Mouse (Mus musculus) stomach, embryonic 14.5 days (tissue): ENCODE measurements around the gene Lcat. TPM values are rescaled to one million over a fixed set of nuclear protein-coding genes. Genes with fewer than 3 reads are reported as not detected.

Source experiments
- ATAC-seq: fragments of 200-750 bp; cut with Nextera tagmentation; 2 replicates; pipeline ENCODE4 v1.8.0; 2017; ENCODE audit warnings: low read depth, moderate TSS enrichment; ENCODE audit not compliant: insufficient number of reproducible peaks, insufficient read depth, low FRiP score
- H3K27ac ChIP-seq: fragments of 300-500 bp; sonication (generic); 2 replicates; pipeline ENCODE4 v1.5.1; 2014; ENCODE audit warnings: mild to moderate bottlenecking, low read length, moderate library complexity, mixed read lengths
- H3K27me3 ChIP-seq: fragments of 300-500 bp; sonication (generic); 2 replicates; pipeline ENCODE4 v1.6.1; 2014; ENCODE audit warnings: low read length, control low read depth, mixed read lengths; ENCODE audit not compliant: control insufficient read depth, insufficient read depth
- H3K36me3 ChIP-seq: fragments of 300-500 bp; sonication (generic); 2 replicates; pipeline ENCODE4 v1.6.1; 2014; ENCODE audit warnings: mild to moderate bottlenecking, control low read depth, low read length, moderate library complexity, mixed read lengths; ENCODE audit not compliant: control insufficient read depth, insufficient read depth
- H3K4me1 ChIP-seq: fragments of 300-500 bp; sonication (generic); 2 replicates; pipeline ENCODE4 v1.6.1; 2014; ENCODE audit warnings: low read length, control low read depth, mixed read lengths; ENCODE audit not compliant: control insufficient read depth, insufficient read depth
- H3K4me2 ChIP-seq: fragments of 300-500 bp; sonication (generic); replicated peaks from 2 replicates; pipeline ENCODE4 v1.6.1; 2014; ENCODE audit warnings: low read depth, low read length, control low read depth
- H3K4me3 ChIP-seq: fragments of 300-500 bp; sonication (generic); 2 replicates; pipeline ENCODE4 v1.5.1; 2014; ENCODE audit warnings: low read depth, low read length, control low read depth
- H3K9ac ChIP-seq: fragments of 300-500 bp; sonication (generic); replicated peaks from 2 replicates; pipeline ENCODE4 v1.6.1; 2014; ENCODE audit warnings: low read depth, mild to moderate bottlenecking, control low read depth, low read length, moderate library complexity, mixed read lengths
- H3K9me3 ChIP-seq: fragments of 300-500 bp; sonication (generic); 2 replicates; pipeline ENCODE4 v1.6.1; 2016; ENCODE audit warnings: low read depth, low read length, control low read depth; ENCODE audit not compliant: control insufficient read depth
- WGBS: fragments of 180-500 bp; shearing (Covaris S2); extraction: QIAGEN DNeasy Blood & Tissue Kit; methylation state at CpG from one replicate; pipeline ENCODE4 v1.1.7; 2014; 5-methylcytosine and 5-hydroxymethylcytosine counted together
- microRNA-seq: library from miRNA; unstranded; fragments of <30 nt; microRNA quantifications from one replicate; pipeline ENCODE4, GENCODE M21; 2016
- polyA plus RNA-seq: library from polyadenylated mRNA; unstranded; fragments of >200 nt; fragmentation: Nextera tagmentation; extraction: Ambion mirVana; gene quantifications from 2 replicates; pipeline ENCODE4 v1.2.1, GENCODE M21; 2014

Lcat gene
- polyA plus RNA-seq, 1 experiment from 2014 or later: 2.1 TPM

DNA sequence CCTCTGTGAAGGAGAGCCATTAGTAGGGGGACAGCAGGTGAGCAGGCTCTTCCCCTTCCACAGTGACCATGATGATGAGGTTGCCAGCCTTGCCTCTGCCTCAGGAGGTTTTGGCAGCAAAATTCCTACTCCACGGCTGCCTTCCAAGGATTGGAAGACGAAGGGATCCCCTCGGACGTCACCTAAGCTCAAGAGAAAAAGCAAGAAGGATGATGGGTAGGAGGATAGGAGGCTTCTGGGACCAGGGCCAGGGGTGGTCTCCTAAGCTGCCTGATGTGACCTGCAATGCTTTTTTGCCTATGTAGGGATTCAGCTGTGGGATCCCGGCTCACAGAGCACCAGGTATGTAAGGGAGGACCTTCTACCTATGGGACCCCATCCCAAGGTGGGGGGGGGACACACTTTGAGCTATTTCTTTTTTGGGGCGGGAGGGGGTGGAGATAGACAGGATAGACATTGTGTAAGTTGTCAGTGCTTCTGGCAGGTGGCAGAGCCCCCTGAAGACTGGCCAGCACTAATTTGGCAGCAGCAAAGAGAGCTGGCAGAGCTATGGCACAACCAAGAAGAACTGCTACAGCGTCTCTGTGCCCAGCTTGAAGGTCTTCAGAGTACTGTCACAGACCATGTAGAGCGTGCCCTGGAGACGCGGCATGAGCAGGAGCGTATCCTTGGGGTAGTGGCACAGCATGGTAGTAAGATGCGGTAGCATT lies 53.3 kb downstream of the Lcat start:
- 92% methylated on average over 12 of the region's 12 CpGs for WGBS
- no peak for ATAC-seq
- H3K36me3 ChIP-seq: peaks cover 78% of the 10 kb centered on the region
- H3K27ac ChIP-seq: no peak overlapping the region
- H3K27me3 ChIP-seq: no peaks in the 10 kb centered on the region
- H3K4me1 ChIP-seq: no peaks in the 10 kb centered on the region
- H3K4me2 ChIP-seq: no peak overlapping the region
- no peak overlapping the region for H3K9ac ChIP-seq
- H3K9me3 ChIP-seq: no peaks in the 10 kb centered on the region
- H3K4me3 ChIP-seq: no peak overlapping the region

Small RNA genes lying within 50 kb of the gene (microRNA-seq; reads per million reads assigned to microRNA genes)
- gene Mir7074: not detected

Other genes with a start within 250 kb of the Lcat start
- gene Acd, start 242.3 kb downstream of the Lcat start, polyA plus RNA-seq: 59.0 and 63.5 TPM in 2 replicates
- 15.9 and 18.0 TPM in 2 replicates for gene Pard6a, start 242.2 kb downstream of the Lcat start, polyA plus RNA-seq
- not detected in 2 replicates for gene 4933405L10Rik, start 235.7 kb downstream of the Lcat start, polyA plus RNA-seq
- gene Enkd1, start 235.2 kb downstream of the Lcat start, polyA plus RNA-seq: 22.5 and 26.5 TPM in 2 replicates
- 14.4 and 14.5 TPM in 2 replicates for gene Gfod2, start 184.7 kb downstream of the Lcat start, polyA plus RNA-seq
- gene Ranbp10, start 116.0 kb downstream of the Lcat start, polyA plus RNA-seq: 15.0 and 18.4 TPM in 2 replicates
- 0.30 TPM in 1 of 2 replicates, not detected in the other for gene Tsnaxip1, start 115.7 kb downstream of the Lcat start, polyA plus RNA-seq
- 47.2 and 52.3 TPM in 2 replicates for gene Cenpt, start 90.1 kb downstream of the Lcat start, polyA plus RNA-seq
- 51.4 and 56.4 TPM in 2 replicates for gene Thap11, start 88.2 kb downstream of the Lcat start, polyA plus RNA-seq
- 265 and 276 TPM in 2 replicates for gene Nutf2, start 82.8 kb downstream of the Lcat start, polyA plus RNA-seq
- gene Edc4, start 62.5 kb downstream of the Lcat start, polyA plus RNA-seq: 34.4 and 36.9 TPM in 2 replicates
- gene Nrn1l, start 49.8 kb downstream of the Lcat start, polyA plus RNA-seq: 0.60 and 0.90 TPM in 2 replicates
- gene Pskh1, start 42.9 kb downstream of the Lcat start, polyA plus RNA-seq: 30.2 and 30.5 TPM in 2 replicates
- 0.67 and 0.98 TPM in 2 replicates for gene Ctrl, start 9.5 kb downstream of the Lcat start, polyA plus RNA-seq
- gene Psmb10, start 4.9 kb downstream of the Lcat start, polyA plus RNA-seq: 40.0 and 42.6 TPM in 2 replicates
- 38.1 and 39.3 TPM in 2 replicates for gene Slc12a4, start 22.7 kb upstream of the Lcat start, polyA plus RNA-seq
- not detected in 2 replicates for gene Dpep3, start 36.0 kb upstream of the Lcat start, polyA plus RNA-seq
- gene Dus2, start 48.0 kb upstream of the Lcat start, polyA plus RNA-seq: 22.8 and 23.6 TPM in 2 replicates
- gene Dpep2nb, start 62.6 kb upstream of the Lcat start, polyA plus RNA-seq: 0.29 TPM in 1 of 2 replicates, not detected in the other
- 16.4 and 18.4 TPM in 2 replicates for gene Ddx28, start 68.5 kb upstream of the Lcat start, polyA plus RNA-seq
- gene Nfatc3, start 115.5 kb upstream of the Lcat start, polyA plus RNA-seq: 9.6 and 10.5 TPM in 2 replicates
- gene Esrp2, start 193.6 kb upstream of the Lcat start, polyA plus RNA-seq: 30.0 and 35.4 TPM in 2 replicates
- gene Pla2g15, start 207.0 kb upstream of the Lcat start, polyA plus RNA-seq: 3.9 and 4.0 TPM in 2 replicates
- gene Slc7a6, start 225.5 kb upstream of the Lcat start, polyA plus RNA-seq: 60.4 and 65.6 TPM in 2 replicates